Mouse (Mus musculus): ENCODE measurements around the gene Minos1.

Gene Minos1

DNA sequence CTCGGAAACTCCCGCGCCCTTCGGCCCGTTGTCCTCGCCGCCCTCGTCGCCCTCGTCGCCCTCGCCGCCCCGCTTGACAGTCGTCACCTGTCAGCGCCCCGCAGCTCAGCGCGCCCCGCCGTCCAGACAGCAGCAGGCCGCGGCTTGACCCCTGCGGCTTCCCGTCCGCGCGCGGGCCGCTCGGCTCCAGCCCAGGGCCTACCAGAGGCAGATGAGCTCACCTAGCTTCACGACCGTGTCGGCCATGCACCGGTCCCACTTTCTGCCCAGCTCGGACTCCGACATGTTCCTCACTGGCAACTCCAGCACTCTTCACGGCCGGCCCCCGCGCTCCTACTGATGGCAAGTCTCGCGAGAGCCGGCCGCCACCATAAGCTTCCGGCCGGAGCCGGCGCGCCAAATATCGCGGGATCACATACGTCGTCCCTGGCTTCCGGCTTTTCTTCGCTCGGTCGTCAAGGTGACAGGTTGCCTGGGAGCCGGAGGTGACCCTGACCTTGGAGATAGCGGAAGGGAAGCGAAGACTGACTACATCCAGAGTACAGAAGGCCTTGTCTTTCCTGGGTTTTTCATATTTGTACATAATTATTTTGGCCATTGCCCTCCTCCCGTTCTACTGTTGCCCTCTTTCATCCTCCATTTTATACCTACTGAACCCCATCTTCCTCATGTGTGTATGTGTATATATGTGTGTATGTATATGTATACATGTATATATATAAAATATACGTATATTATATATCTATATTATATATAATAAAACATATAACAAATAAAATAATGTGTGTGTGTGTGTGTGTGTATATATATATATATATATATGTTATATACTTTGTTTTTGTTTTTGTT, at the start of gene Minos1:
Gene Minos1 (minus strand): TSS at position 413 of the 849 bp plus-strand sequence.
- in situ Hi-C loops (cut with MboI; ENCODE audit: unreplicated experiment in 2 of 2) = no loop called here

DNA sequence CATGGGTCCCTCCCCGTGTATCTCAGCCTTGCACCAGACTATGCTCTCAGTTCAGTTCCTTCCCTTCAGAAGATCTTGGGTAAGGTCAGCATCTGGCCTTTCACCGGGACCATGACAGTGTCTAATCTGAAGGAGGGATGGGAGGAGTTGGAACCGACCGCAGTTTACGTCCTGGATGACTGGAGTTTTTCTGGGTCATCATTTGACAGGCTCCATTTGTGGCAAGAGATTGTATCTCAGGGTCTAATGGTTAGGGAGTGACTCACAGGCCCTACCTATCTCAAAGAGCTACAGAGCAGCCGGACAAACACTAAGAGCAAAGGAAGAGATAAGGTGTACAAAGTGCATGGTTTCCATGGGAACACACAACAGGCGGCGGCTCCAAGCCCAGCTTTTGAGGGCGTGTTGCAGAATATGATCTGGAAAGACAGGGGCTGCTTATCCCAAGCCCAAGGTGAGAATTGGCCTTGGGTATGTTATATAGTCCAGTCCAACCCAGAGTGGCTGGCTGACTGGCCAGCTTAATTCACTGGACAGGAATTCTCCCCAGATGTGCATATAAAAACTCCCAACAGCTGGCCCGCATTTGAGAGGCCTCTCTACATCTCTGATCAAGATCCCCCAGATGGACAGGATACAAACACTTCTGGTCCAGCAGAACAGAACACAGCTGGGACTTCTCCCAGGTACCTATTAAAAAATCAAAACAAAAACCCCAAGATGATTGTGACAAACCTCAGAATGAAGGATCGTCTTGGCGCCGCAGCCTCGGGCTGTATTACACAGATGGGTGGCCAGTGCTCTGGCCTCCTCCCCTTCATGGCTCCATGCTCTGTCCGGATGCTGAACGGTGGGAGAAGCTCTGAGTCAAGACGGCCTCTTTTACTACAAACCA, 49.1 kb upstream of the Minos1 start:
- in situ Hi-C loops (cut with MboI; ENCODE audit: unreplicated experiment in 2 of 2) = loop anchor here (5.0 to 10.0 kb wide), 2 partner anchors 42 to 105 kb away; no protein-coding TSS in a partner anchor

DNA sequence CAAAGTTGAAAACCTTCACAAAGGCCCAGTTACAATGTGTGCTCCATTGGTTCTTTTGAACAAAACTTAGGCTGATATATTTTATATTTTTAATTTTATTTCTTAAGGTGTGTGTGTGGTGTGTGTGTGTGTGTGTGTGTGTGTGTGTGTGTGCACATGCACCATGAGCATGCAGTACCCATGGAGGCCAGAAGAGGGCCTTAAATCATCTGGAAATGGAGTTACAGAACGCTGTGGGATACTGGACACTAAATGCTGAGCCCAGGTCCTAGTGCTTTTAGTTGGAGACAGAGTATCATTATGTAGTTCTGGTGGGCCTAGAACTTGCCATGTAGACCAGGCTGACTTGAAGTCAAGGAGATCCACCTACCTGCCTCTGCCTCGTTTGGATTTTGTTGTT, 48.3 kb upstream of the Minos1 start:
- in situ Hi-C loops (cut with MboI; ENCODE audit: unreplicated experiment in 2 of 2) = loop anchor here in 1 of 2 experiments (10.0 kb wide), 1 partner anchor 106 kb away; no protein-coding TSS in a partner anchor

DNA sequence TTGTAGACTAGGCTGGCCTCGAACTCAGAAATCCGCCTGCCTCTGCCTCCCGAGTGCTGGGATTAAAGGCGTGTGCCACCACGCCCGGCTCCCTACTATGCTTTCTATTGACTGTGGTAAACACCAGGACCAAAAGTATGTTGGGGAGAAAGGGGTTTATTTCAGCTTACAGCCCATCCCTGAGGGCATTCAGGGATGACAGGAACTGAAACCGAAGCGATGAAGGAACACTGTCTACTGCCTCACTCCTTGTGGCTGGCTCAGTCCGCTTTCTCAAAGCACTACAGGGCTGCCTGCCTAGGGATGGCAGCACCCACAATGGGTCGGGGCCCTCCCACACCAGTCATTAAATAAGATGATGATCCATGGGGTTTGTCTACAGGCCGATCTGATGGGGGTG, 47.5 kb upstream of the Minos1 start:
- in situ Hi-C loops (cut with MboI; ENCODE audit: unreplicated experiment in 2 of 2) = loop anchor here in 1 of 2 experiments (10.0 kb wide), 1 partner anchor 106 kb away; no protein-coding TSS in a partner anchor

DNA sequence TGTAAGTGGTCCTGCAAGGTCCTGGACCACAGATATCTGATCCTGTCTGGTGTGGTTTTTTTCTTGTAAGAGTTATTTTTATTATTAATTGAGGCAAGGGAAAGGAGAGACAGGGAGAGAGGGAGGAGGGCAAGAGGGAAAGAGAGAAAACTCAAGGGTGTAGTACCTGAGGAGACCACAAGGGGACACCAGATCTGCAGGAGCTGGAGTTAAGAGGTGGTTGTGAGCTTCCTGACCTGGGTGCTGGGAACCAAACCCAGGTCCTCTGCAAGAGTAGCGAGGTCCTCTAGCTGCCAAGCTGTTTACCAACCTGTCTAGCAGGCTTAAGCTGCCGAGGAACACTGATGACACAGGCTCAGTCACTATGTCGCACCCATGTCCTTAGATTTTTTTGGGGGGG, 47.0 kb upstream of the Minos1 start:
- in situ Hi-C loops (cut with MboI; ENCODE audit: unreplicated experiment in 2 of 2) = loop anchor here in 1 of 2 experiments (10.0 kb wide), 1 partner anchor 107 kb away; no protein-coding TSS in a partner anchor

DNA sequence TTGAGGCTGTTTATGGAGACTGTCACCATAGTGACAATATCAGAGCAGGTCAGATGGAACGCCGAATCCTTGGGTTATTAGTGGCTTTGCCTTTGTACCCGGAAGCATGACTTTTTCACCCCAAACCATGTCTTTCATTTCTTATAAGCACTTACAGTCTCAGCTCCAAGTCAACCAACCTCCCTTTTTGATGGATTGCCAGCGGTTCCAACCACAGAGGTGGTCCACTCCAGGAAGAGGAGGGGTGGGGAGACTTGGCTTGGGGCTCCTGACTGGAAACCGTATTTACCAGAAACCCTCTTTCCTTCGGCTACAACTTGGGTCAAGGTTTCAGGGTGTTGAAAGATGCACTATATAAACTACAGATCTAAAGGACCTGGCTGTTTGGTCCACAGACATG, 45.1 kb upstream of the Minos1 start:
- in situ Hi-C loops (cut with MboI; ENCODE audit: unreplicated experiment in 2 of 2) = loop anchor here in 1 of 2 experiments (10.0 kb wide), 1 partner anchor 109 kb away; no protein-coding TSS in a partner anchor

DNA sequence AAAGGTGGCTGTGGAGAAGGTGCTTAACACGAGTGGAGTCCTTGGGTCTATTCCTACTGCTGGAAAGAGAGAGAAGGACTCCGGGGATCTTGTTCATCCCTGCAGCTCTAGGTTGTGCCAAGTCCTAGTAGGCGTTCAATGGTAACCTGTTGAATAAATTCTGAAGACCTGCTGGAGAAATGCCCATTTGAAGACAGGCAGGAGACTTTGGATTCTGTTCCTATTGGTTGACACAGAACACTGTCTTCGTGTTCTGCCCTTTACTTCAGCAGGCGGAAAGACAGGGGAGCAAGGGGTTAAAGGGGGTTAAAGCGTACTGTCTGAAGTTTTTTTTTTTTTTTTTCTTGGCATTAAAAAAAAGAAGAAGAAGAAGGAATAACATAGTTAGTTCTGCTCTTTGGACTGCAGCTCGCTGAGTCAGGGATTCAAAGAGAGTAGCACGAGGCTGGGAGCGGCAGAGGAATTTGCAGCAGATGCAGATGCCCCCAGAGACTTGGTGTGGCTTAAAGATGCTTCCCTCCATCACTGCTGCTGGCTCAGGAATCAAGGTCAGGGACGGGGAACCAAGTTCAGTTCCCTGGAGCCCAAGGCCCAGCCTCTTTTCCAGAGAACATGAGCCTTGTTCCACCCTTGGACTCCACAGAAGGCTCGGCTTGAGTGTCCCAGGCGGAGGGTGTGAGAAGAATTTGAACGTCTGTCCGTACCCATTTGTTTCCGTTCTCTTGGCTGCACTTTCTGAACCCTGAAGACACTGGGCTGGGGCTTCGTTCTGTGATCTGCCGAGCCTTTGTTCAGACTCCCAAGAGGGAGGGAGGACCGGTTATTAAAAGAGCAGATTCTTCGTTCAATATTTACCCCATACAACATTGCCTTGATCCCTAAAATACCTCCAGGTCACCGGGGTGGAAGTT, 44.4 kb upstream of the Minos1 start:
- in situ Hi-C loops (cut with MboI; ENCODE audit: unreplicated experiment in 2 of 2) = loop anchor here in 1 of 2 experiments (10.0 kb wide), 1 partner anchor 109 kb away; no protein-coding TSS in a partner anchor

DNA sequence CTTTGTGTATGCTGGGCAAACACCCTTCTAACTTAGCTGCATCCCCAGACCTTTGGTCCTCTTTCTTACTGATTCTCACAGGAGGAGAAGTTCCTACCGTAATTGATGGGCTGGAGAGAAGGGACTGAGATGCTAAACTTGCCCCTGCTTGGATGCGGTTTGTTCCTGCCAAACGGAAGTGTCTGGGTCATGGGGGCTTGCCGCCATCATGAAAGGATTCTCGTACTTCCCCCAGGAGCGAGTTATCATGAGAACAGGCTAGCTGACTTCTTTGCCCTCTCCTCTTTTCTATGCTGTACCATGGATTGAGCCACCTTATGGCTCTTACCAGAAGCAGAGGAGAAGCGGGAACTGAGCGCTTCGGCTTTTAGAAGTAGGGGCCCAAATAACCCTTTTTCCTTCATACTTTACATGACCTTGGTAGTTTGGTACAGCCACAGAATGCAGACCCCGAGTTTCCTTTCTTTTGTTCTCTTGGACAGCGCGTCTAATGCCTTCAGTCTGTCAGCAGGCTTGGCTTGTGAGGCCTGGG, 38.9 kb upstream of the Minos1 start:
- in situ Hi-C loops (cut with MboI; ENCODE audit: unreplicated experiment in 2 of 2) = loop anchor here in 1 of 2 experiments (10.0 kb wide), 1 partner anchor 115 kb away; no protein-coding TSS in a partner anchor

DNA sequence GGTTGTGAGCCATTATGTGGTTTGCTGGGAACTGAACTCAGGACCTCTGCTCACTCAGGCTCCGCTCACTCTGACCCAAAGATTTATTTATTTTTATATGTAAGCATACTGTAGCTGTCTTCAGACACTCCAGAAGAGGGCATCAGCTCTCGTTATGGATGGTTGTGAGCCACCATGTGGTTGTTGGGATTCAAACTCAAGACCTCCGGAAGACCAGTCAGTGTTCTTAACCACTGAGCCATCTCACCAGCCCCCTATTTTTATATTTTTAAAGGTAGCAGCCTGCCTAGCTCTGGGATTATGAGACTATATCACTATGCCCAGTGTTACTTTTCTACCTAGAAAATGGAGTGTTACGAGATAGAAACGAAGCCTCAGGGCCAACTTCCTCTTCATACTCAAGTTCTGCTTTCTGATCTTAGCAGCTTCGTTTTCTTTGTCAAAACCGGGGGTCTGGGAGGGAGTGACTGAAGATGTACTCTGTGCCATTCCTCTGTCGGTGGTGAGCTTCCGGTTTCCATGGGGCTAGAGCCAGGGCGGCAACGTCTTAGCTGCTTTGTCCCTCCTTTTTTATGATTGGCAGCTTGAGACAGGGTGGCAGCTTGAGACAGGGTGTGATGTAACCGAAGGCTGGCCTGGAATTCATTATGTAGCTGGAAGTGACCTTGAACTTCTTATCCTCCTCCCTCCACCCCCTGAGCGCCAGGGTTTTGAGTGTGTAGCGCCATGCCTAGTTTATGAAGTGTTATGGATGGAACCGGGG, 38.3 kb upstream of the Minos1 start:
- in situ Hi-C loops (cut with MboI; ENCODE audit: unreplicated experiment in 2 of 2) = no loop called here

DNA sequence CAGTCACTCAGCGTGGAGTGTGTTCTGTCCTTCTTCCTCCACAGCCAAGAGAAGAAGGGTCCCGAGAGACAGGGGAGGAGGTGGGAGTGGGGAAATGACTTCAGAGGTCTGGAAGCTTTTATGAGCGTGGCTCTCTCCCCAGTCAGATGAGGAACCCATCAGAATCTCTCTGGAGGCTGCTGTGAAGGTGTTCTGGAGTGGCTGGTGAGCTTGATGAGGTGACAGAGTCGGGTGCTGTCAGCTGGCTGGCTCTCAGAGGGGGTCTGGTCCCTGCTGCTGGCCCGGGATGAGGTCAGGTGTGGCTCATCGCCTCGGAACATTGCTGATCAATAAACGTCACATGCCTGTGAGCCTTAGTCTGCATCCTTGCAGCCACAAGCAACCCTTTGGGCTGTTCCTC, 36.2 kb upstream of the Minos1 start:
- in situ Hi-C loops (cut with MboI; ENCODE audit: unreplicated experiment in 2 of 2) = no loop called here

DNA sequence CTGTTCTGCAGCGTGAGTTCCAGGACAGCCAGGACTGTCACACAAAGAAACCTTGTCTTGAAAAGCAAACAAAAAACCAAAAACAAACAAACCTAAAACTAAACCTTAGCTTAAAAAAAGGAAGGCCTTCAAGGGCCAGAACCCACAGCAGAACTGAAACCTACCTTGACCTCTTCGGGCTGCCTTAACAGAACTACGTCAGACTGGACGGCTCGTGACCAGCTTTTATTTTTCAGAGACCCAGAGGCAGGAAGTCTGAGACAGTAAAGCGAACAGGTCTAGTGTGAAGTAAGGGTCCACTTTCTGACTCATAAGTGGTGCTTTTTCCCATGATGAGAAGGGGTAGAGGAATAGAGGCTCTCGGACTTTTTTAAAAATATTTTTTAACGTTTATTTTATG, 35.3 kb upstream of the Minos1 start:
- in situ Hi-C loops (cut with MboI; ENCODE audit: unreplicated experiment in 2 of 2) = no loop called here

DNA sequence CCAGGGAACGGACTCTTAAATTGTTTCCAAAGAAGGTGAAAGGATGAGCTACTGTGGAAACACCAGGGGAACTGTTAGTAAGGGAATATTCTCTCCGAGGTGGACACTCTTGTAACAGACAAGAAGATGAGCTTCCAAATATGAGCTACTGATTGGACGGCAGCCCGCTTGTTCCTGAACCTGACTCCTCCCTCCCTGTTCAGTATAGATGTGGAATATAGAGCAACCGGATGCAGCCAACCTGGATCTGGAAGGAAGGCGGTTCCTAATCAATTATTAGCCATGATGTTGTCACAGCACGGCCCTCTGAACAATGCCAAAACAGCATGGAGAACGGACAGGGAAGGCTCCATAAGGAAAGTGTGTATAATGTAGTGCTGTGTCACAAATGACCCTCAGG, 34.3 kb upstream of the Minos1 start:
- in situ Hi-C loops (cut with MboI; ENCODE audit: unreplicated experiment in 2 of 2) = no loop called here

DNA sequence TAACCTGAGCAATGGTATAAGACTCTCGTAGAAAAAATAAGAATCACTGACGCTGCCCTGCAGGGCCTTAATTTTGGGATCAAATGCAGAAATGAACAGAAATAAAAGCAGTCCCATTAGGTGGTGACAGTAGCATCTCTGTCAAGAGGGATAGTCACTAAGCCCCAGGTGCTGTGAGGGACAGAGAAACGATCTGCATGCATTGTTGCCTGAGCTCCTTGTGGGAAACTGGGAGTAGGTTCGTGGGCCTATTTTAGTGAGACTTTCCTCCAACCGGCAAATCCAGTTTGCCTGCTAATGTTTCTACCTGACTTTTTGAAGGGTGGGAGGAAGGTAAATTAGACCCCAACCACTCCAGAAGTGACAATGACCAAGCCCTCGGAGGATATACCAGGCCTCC, 33.2 kb upstream of the Minos1 start:
- in situ Hi-C loops (cut with MboI; ENCODE audit: unreplicated experiment in 2 of 2) = no loop called here

DNA sequence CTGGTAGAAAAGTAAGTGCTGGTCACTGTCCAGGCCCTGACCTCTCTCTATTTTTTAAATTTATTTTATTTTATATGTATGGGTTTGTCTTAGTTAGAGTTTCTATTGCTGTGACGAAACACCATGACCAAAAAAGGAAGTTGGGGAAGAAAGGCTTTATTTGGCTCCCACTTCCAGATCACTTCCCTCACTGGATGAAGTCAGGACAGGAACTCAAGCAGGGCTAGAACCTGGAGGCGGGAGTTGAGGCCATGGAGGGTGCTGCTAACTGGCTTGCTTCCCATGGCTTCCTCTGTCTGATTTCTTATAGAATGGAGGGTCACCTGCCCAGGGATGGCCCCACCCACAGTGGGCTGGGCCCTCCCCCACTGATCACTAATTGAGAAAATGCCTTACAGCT, 30.2 kb upstream of the Minos1 start:
- in situ Hi-C loops (cut with MboI; ENCODE audit: unreplicated experiment in 2 of 2) = no loop called here

DNA sequence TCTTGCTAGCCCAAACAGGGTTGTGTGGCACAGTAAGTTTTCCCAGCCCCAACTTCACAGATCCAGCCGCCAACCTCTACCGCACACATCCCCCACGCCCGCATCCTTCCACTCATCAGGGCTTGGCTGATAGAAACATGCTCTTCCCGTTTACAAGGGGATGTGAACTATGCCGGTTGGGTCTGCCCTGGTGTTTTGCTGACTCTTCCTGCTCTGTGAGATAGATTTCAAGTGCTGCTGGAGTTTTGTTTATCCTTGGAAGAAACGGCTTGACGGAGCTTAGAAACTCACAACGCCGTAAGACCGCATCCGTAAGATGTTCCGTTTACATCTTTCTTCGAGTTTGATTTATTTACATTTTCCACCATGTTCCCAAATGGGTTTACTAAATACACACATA, 27.4 kb upstream of the Minos1 start:
- in situ Hi-C loops (cut with MboI; ENCODE audit: unreplicated experiment in 2 of 2) = loop anchor here in 1 of 2 experiments (5.0 kb wide), 1 partner anchor 76 kb away; no protein-coding TSS in a partner anchor

DNA sequence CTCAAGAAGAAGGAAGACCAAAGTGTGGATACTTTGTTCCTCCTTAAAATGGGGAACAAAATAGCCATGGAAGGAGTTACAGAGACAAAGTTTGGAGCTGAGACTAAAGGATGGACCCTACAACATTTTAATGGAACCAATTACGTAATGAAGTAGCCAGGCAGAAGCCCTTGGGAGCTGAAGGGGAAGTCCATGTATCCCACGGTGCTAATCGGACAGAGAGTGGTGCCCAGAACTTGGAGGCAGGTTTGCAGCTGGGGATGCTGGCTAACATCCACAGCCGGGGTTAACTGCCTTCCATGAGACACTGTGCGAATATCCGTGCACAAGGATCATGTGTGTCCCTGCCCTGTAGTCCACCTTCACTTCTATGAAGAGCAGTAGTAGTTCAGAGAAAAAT, 25.6 kb upstream of the Minos1 start:
- in situ Hi-C loops (cut with MboI; ENCODE audit: unreplicated experiment in 2 of 2) = loop anchor here in 1 of 2 experiments (5.0 kb wide), 1 partner anchor 74 kb away; no protein-coding TSS in a partner anchor

DNA sequence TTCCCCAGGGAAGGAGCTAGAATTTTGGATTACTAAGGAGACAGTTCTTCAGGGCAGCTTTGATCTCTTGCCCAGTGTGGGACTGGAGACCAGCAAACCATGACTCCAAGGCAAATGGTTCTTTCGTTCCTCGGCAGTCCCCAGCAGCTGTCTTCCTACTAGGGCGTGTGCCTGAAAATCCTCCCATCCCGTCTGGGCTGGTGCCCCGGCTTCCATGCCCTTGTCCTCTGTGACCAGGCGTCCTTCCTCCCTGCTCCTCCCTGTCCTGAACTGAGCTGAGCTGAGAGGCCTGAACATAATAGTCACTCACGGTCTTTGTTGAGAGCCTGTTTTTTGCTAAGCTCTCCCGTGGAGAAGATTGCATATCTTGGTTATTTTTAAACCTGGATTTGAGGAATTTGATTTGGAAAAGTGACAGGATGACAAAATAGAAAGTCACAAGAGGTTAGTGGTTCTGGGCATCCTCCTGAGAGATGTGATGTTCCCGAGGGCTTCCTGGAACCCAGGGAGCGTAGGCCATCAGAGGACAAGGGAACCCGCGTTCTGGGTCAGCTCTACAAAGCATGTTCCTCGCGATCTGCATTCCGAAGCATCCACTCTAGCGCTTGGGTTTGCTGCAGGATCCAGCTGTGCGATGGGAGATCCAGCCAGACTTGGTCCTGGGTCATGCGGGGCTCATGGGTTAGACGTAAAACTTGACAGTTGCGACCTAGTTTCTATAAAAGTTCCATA, 23.8 kb upstream of the Minos1 start:
- in situ Hi-C loops (cut with MboI; ENCODE audit: unreplicated experiment in 2 of 2) = loop anchor here in 1 of 2 experiments (5.0 kb wide), 1 partner anchor 72 kb away; no protein-coding TSS in a partner anchor

DNA sequence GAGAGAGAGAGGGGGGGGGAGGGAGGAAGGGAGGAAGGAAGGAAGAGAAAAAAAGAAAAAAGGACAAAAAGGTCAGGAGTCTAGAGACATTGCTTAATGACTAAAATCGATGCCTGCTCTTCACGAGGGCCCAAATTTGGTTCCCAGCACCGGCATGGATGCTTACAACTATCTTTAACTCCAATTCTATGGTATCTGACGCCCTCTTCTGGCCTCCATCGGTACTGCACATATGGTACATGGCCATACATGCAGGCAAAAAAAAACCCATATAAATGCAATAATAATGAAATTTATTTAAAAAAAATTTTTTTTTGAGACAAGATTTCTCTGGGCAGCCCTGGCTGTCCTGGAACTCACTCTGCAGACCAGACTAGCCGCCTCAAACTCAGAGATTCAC, 20.5 kb upstream of the Minos1 start:
- in situ Hi-C loops (cut with MboI; ENCODE audit: unreplicated experiment in 2 of 2) = no loop called here

Measured in v-Abl transformed pro-B cells (cell line).